Mouse (Mus musculus) MEL (cell line): Measurements from ENCODE around the gene Sla2.

Source experiments
- MAZ ChIP-seq: IDR thresholded peaks from 2 replicates; pipeline ENCODE4 v1.6.1; 2012; ENCODE audit warnings: low read depth, mild to moderate bottlenecking, inconsistent platforms, low read length, improper control_type of control experiment
- ZKSCAN1 ChIP-seq: IDR thresholded peaks from 2 replicates; pipeline ENCODE4 v1.6.1; 2012; ENCODE audit warnings: low read depth, mild to moderate bottlenecking, inconsistent platforms, low read length, improper control_type of control experiment, moderate library complexity

DNA sequence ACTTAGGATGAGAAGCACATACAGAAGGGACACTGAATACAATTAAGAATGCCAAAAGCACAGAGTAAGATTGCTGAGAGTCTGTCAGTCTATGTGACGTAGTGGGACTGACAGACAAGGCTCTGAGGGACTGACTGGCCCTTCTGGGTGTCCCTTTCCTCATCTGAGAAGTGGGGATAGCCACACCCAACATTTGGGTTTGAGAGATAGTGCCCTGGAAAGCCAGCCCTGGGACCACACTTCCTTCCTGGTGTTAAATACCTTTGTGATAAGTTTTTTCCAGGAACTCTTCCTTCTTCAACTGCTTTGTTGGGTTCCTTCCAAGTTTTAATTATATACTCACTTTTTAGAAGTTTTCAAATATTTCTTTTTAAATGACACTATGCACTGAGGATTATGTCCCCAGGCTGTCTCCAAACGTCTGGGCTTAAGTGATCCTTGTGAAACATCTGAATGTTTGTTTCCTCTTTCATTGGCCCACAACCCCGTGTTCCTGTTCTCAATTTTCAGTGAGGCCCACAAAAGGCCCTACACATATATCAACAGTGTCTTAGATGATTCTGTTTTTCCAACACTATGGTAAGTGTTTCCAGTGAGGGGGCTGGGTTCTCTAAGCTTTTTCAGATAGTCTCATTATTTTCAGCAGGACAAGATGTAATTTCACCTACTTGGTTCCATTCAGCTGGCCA lies 37.4 kb upstream of the Sla2 start:
- TF ChIP-seq MAZ (no peak), ZKSCAN1 (no peak)
